Comparison of ENCODE assay signal across 10 mouse cellular contexts in the genomic region with DNA sequence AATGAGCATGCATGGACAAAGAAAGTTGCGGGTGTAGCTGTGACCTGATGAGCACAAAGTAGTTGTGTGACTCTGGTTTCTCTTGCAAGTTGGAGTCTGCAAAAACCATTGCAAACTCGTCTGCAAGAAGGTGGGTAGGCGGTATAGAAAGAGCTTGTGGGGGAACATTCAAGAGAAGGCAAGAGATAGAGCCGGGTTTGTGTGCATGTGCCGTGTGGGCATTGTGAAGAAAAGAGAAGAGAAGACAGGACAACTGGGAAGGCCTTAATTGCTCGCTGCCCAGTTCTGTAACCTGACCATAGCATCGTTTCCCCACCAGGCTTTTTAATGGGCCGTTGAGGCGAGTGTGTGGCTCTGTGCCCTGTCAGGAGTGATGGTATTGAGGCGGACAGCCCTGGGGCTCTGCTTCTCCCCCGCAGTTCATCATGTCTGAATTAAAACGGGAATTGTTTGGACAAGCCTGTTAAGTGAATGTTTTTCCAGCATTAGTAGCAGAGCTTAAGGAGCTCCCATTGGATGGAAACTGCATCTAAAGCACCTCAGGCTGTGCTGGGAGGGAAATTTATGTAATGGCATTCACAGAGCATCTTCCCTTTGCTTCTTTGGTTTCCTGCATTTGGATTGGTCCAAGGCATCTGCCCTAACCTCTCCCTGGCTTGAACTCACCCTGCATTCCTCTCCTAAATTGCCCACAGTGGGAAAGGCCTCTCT.
DNase-seq lines count a peak whose midpoint lies in the region; ATAC-seq and TF ChIP-seq lines count a peak whose summit lies in the region.
"Had no signal": no experiment of that assay in that cellular context is flagged by ENCODE, and none has a peak within 500 bp of the region (broad histone marks: within the 10 kb centered on the region; RNA-seq: fewer than 3 reads in every experiment).

No protein-coding gene starts in this region.

- H3K4me3 ChIP-seq in kidney, postnatal 0 days (replicated peaks; ENCODE audit: low read depth, low read length), result no peak overlapping the region
- no peak overlapping the region for H3K4me3 ChIP-seq in embryonic facial prominence, embryonic 12.5 days
- no peak overlapping the region for H3K4me3 ChIP-seq in olfactory bulb, adult 2 months (ENCODE audit: insufficient read depth, low read depth, low read length)

- H3K9me3 ChIP-seq in kidney, postnatal 0 days (replicated peaks; ENCODE audit: low read length), result no peaks in the 10 kb centered on the region
- no peaks in the 10 kb centered on the region for H3K9me3 ChIP-seq in embryonic facial prominence, embryonic 12.5 days

- no peak for TF ChIP-seq POLR2A in olfactory bulb, adult 2 months (IDR thresholded peaks at IDR 0.05; ENCODE audit: insufficient read depth, low read depth, low read length)

- H3K27ac ChIP-seq in kidney, postnatal 0 days, result no peak overlapping the region
- H3K27ac ChIP-seq in embryonic facial prominence, embryonic 12.5 days, result peak overlapping the region; percentile 25; the same call in 1 of the 2 replicates
- peak overlapping the region; percentile 17; the same call in 1 of the 2 replicates for H3K27ac ChIP-seq in olfactory bulb, adult 2 months (ENCODE audit: insufficient read depth, low read depth, low read length)

- DNase-seq in kidney, postnatal 0 days (ENCODE audit: low spot score), result peak; percentile 87
- DNase-seq in kidney, postnatal 10 days, result no peak
- DNase-seq in layer of hippocampus, postnatal 36 days, result peak; percentile 8 to 18
- no peak for DNase-seq in urinary bladder, postnatal 4 days (ENCODE audit: low spot score in 2 of 2)
- no peak for DNase-seq in spleen, postnatal 14 days (ENCODE audit: low spot score in 2 of 2)
- no peak for DNase-seq in natural killer cell, adult 2 months (ENCODE audit: low spot score in 2 of 2)
- DNase-seq: adrenal gland, adult 8-10 months; lung, postnatal 4 days had no signal

- no peaks in the 10 kb centered on the region for H3K4me1 ChIP-seq in kidney, postnatal 0 days (replicated peaks; ENCODE audit: insufficient read depth, low read length)
- 0 out of 2 replicates have a peak, but pooled peaks cover 10% of the 10 kb centered on the region for H3K4me1 ChIP-seq in embryonic facial prominence, embryonic 12.5 days
- H3K4me1 ChIP-seq in olfactory bulb, adult 2 months (ENCODE audit: control insufficient read depth, insufficient read depth, low read length), result peaks cover 8% of the 10 kb centered on the region; the same call in 1 of the 2 replicates

- H3K9ac ChIP-seq in kidney, postnatal 0 days (ENCODE audit: low read depth, low read length), result no peak overlapping the region
- H3K9ac ChIP-seq in embryonic facial prominence, embryonic 12.5 days, result no peak overlapping the region

- WGBS in kidney, postnatal 0 days, result 26% methylated on average over 12 of the region's 12 CpGs
- WGBS in embryonic facial prominence, embryonic 12.5 days, result 32% methylated on average over 12 of the region's 12 CpGs
- WGBS in olfactory bulb, adult 2 months, result 44% methylated on average over 12 of the region's 12 CpGs

- peak; percentile 73 for ATAC-seq in kidney, postnatal 0 days (replicated peaks; ENCODE audit: low FRiP score, low read depth)
- peak; percentile 80; the same call in 1 of the 2 replicates for ATAC-seq in embryonic facial prominence, embryonic 12.5 days (ENCODE audit: insufficient number of reproducible peaks, insufficient read depth, low FRiP score, low TSS enrichment)

- H3K4me2 ChIP-seq in kidney, postnatal 0 days (ENCODE audit: low read length), result no peak overlapping the region
- no peak overlapping the region for H3K4me2 ChIP-seq in embryonic facial prominence, embryonic 12.5 days (replicated peaks)

- no peaks in the 10 kb centered on the region for H3K36me3 ChIP-seq in kidney, postnatal 0 days (ENCODE audit: insufficient read depth, low read length)
- no peaks in the 10 kb centered on the region for H3K36me3 ChIP-seq in embryonic facial prominence, embryonic 12.5 days

- no peak for TF ChIP-seq CTCF in kidney, postnatal 0 days (IDR thresholded peaks at IDR 0.05; ENCODE audit: low read depth)
- no peak for TF ChIP-seq CTCF in olfactory bulb, adult 2 months (IDR thresholded peaks at IDR 0.05; ENCODE audit: insufficient read depth, low read depth, low read length)

- no peaks in the 10 kb centered on the region for H3K27me3 ChIP-seq in kidney, postnatal 0 days (ENCODE audit: insufficient read depth, low read length)
- no peaks in the 10 kb centered on the region for H3K27me3 ChIP-seq in embryonic facial prominence, embryonic 12.5 days

Comparison
In these comparisons a context has a peak if more than half of its experiments do, and no peak if none do; other contexts are left out.
1. DNase-seq: peak in kidney, postnatal 0 days (single experiment) and layer of hippocampus, postnatal 36 days (2 of 2); none in kidney, postnatal 10 days (single experiment), urinary bladder, postnatal 4 days (0 of 2), spleen, postnatal 14 days (0 of 2) and natural killer cell, adult 2 months (0 of 2).